Mouse (Mus musculus) lung, postnatal 14 days (tissue): Measurements from ENCODE around the gene Zkscan16.
A peak's percentile ranks its signal among the peaks of the same experiment; 100 is the strongest.

Experiments used
- DNase-seq: peaks from one replicate; pipeline ENCODE4 v3.0.0; 2021

The Zkscan16 gene

DNA sequence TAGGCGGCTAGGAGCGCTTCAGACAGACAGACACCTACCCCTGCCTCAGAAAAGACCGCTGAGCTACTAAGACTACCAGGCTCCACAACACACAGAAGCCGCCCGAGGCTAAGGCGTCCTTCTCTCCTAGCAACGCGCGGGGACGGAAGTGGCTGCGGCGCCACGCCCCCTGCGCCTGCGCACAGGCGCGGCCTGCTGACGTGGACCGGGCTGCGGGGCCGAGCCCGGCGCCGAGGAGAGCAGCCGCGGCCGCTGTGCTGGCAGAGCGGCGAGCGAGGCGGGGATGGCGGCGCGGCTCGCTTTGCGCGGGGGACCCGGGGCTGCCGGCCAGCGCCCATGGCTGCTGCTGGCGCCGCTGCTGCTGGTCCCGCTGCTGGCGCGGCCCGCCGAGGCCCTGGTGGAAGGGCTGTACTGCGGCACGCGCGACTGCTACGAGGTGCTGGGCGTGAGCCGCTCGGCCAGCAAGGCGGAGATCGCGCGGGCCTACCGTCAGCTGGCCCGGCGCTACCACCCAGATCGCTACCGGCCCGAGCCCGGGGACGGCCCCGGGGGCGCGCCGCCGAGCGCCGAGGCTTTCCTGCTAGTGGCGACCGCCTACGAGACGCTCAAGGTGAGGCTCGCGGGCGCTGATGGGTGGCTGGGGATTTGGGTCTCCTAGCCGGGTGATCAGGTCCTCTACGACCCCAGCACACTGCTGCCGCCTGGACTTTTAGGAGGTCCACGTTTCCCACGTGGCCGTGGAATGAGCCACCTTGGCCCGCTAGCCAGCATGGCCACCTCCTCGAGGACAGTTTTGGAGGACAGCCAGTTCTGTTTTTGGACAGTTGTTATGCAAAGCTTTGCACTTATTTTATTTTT, 59.7 kb downstream of the Zkscan16 start, which contains the start of gene Gm20503:
Gene Gm20503, plus strand, starts transcription at position 263 of the 858 bp plus-strand sequence.
- peak; percentile 93 for DNase-seq

DNA sequence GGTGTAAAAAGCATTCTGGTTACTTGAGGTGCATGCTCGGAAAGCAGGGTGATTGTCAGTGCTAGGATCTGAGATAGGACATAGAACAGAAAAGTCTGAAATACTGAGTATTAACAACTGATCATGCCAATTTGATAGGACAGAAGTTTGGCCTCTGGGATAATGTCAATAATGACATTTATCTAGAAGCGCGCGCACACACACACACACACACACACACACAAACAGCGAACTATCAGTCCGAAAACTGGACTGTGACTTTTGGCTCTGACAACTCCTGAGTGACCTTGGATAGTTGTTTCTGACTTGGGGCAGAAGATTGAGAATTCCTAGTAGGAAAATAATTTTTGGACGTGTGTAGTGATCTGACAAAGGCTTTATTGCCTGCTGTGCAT, 60.4 kb downstream of the Zkscan16 start:
- no peak for DNase-seq

GRCm38 (mm10) chr4:59006211-59006610, 62.8 kb downstream of the Zkscan16 start:
- DNase-seq = no peak

GRCm38 (mm10) chr4:59007016-59007415, 63.6 kb downstream of the Zkscan16 start:
- no peak for DNase-seq
